Mouse (Mus musculus) testis, postnatal 10 days (tissue): ENCODE measurements around the gene Slc39a10.
"Not testable (repeated sequence)": the region's sequence is repeated elsewhere in the genome, so short reads cannot be mapped to it uniquely, and the experiment has no call there.

Source experiments
- DNase-seq: peaks from one replicate; pipeline ENCODE4 v3.0.0; 2021; ENCODE audit warnings: low spot score

Slc39a10 gene

GRCm38 (mm10) chr1:46770077-46770695 lies 122.5 kb downstream of the Slc39a10 start:
- DNase-seq, result not testable (repeated sequence)

GRCm38 (mm10) chr1:46769318-46769717 lies 123.3 kb downstream of the Slc39a10 start:
- DNase-seq, result not testable (repeated sequence)

- not testable (repeated sequence) for DNase-seq
Observed at GRCm38 (mm10) chr1:46764600-46764999, 128.1 kb downstream of the Slc39a10 start.
